Mouse (Mus musculus): Measurements from ENCODE around the gene AW822073.
A peak's percentile ranks its signal among the peaks of the same experiment; 100 is the strongest.
"Not testable (repeated sequence)": the region's sequence is repeated elsewhere in the genome, so short reads cannot be mapped to it uniquely, and the experiment has no call there.

The AW822073 gene

DNA sequence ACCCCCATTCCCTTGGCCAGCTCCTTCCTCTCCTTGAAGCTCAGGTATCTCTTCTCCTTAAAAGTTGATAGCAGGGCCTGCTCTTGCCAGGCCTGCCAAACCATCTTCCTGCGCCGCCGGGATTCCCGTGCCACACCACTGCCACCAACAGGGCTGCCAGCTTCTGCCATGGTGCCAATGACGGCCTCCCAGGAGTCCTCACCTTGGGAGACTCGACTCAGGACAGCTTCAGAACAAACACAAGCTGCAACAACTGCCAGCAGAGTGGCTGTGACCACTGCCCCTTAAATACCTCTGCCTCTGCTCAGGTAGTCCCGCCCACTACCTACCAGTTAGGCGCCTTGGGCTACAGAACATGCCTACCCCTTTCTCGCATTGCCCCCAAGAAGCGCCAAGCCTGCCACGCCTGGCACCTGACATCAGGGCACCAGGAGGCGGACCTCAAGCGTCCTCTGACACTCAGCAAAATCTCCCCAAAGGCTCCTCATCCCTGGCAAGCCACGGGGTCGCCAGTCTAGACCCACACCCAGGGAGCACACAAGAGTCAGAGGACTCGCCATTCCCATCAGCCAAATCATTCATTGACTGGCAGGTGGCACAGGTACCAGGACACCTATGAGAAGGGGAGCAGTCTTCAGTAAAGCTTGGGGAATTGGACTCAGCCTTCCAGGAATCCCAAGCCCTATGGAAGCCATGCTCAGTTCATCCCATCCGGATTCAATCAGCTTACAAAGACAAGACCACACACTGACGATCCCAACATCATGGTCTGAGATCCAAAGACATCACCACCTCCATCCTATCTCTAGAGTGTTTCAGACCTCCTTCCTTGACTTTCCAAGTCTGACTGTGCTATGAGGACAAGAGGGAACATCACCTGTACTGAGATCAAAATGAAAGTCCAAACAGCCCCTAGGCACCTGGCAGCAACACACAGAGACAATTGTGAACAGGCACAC lies at the start of gene AW822073:
Gene AW822073, minus strand, starts transcription at position 104 of the 959 bp plus-strand sequence.
- DNase-seq (ENCODE audit: low read depth, low spot score), result peak; percentile 30

DNA sequence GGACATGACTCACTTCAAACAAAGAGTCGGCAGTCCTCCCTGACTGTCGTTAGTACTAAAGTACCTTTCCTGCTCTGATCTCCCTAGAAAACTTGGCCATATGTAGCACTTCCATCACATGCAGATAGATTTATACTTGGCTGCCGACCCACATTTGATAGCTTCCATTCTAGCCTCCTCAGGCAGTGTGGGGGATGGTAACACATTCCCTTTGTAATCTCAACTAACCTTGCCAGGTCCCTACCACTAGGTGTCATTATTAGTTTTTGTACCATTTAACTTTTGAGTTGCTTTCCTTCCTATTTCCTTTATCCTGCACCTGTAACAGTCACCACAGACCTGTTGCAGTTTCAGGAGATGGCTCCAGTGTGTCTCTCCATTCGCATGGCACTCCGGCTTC lies 33.7 kb upstream of the AW822073 start:
- peak; percentile 45 for DNase-seq (ENCODE audit: low read depth, low spot score)

DNA sequence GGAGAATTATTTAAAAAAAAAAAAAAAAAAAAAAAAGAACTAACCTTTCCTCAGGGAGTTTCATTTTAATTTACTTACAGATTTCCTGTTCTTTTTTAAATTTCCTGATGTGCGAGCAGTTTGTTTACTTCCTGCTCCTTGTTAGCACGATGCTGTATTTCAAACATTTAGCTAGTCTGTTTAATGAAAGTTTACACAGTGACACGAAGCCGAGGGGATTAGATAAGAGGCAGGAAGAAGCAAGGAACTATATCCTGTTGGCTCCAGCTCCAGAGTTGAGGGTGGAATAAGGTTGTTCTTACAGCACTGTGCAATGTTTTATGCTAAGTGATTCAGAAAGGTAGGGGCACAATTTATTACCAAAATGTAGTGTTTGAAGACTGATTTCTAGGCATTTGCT lies 31.2 kb upstream of the AW822073 start:
- DNase-seq (ENCODE audit: low read depth, low spot score), result peak; percentile 35

DNA sequence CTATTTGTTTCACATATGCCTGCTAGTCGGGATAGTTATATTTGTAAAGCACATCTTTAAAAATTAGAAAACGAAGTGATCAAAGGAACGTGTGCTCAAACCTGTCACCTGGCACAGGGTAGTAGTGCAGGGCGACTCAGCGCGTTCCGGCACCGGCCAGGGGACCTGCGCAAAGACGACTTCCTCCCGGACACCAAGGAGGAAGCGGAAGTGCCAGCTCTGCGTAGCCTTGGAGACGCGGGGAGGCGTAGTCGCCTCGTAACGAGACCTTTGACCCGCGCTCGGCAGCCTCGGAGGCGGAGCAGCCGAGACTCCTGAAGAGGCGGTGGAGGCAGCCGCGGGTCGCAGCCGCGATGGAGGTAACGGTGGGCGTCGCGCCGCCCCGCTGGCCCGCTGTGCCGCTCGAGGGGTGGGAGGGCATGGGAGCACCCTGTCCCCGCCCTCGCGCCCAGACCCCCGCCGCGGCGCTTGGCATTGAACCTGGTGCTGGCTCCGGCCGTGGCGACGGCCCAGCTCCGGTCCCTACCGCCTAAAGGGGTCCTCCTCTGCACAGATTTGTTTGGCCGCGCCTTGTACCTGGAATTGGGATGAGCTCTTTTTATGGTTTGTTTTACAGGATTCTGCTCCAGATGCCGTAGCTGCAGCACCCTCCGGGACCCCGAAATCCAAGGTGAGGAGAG lies 30.6 kb upstream of the AW822073 start, which contains the start of gene Gcc2:
Gene Gcc2, plus strand, starts transcription at position 285 of the 680 bp plus-strand sequence.
- DNase-seq (ENCODE audit: low read depth, low spot score), result peak; percentile 92

DNA sequence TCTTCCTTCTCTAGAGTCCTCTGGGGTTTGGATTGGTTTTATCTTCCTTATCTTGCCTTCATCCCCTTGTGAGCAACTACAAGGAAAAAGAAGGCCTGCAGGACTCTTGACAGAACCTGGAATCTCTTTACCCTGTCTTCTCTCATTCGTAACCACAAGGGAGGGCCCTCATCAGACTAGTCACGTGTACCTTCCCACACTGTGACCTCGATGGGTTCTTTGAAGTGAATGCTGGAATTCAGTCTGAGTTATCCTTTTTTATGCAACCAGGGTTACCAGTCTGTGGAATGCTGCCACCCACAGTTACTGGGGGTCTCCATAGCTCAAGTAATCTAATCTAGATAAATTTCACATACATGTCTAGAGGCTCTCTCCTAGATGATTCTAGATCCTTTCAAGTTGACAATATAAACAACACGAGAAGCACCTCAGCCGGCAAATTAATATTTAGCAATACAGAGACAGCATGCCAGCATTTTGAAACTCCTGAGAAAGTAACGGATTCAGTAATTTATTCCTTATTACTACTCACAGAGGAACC lies 30.0 kb upstream of the AW822073 start:
- DNase-seq (ENCODE audit: low read depth, low spot score), result peak; percentile 40

DNA sequence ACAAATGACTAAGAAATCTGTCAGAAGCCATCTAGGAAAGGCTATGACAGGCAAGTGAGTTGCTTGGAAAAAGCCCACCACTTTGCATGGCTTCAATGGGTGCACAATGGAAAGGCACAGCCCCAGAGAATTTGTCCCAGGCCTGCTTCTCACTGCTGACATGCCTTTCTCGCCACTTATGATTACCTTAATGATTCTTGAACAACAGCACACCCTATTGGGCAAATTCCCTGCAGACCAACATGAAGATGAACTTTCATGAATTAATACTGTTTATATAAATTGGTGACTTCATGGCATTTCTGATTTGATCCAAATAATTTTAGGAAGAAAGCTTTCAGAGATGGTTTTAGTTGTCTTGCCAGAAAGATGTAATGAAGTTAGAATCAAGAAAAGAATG lies 24.8 kb upstream of the AW822073 start:
- DNase-seq (ENCODE audit: low read depth, low spot score), result peak; percentile 49

DNA sequence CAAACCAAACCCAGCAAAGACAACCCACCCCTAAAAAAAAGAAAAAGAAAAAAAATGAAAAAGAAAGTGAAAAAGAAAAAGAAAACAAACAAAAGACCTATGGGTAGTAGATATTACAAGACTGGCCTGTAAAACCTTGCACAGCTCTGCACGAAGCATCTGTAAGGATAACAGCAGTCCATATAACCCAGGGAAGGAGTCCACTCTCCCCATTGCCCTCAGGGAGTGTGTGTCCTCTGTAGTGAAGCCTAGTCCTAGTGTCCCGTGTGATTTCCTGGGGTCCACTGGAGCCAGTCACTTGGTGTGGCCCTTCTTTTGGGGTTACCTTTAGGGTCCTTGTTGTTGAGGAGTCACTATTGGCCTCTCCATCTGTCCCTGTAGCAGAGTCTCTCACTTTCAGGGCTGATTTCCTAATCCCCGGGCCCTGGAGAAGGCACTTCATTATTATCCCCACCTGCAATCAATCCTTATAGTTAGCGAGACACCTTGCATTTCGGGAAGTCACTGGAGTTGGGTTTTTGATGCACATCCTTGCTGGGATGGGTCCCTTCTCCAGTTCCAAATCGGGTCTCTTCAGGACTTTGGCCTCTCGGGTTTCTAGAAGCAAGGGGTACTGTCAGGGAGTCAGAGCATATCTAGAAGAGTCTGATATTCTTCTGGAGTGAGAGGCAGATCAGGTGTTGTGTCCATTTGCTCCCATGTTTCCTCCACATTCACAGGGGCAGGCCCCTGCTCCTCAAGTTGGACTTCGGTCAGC lies 14.4 kb upstream of the AW822073 start:
- DNase-seq (ENCODE audit: low read depth, low spot score), result peak; percentile 43

DNA sequence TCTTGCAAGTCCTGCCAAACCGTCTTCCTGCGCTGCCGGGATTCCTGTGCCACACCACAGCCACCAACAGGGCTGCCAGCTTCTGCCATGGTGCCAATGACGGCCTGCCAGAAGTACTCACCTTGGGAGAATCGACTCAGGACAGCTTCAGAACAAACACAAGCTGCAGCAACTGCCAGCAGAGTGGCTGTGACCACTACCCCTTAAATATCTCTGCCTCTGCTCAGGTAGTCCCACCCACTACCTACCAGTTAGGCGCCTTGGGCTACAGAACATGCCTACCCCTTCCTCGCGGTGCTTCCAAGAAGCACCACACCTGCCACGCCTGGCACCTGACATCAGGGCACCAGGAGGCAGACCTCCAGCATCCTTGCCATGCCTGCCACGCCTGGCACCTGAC lies 11.9 kb upstream of the AW822073 start, which contains the start of gene Gm4981:
Gene Gm4981, minus strand, starts transcription at position 89 of the 400 bp plus-strand sequence.
- DNase-seq (ENCODE audit: low read depth, low spot score), result no peak

DNA sequence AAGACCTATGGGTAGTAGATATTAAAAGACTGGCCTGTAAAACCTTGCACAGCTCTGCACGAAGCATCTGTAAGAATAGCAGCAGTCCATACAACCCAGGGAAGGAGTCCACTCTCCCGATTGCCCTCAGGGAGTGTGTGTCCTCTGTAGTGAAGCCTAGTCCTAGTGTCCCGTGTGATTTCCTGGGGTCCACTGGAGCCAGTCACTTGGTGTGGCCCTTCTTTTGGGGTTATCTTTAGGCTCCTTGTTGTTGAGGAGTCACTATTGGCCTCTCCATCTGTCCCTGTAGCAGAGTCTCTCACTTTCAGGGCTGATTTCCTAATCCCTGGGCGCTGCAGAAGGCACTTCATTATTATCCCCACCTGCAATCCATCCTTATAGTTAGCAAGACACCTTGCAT lies 10.3 kb upstream of the AW822073 start:
- DNase-seq (ENCODE audit: low read depth, low spot score), result not testable (repeated sequence)

DNA sequence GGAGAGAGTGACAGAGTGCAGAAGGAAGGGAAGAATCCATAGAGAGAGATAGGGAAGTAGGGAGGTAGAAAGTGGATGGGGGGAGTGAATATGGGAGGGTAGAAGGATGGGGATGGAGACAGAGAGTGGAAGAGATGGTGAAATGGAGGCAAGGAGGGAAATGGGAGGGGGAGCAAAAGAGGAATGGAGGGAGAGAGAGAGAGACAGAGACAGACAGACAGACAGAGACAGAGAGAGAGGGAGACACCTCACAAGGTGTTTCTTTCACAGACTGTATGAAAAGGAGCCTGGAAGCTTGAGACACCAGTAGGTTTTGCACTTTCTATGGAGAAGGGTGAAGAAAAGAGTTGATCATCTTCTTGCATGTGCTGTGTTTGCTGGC lies 9.0 kb upstream of the AW822073 start:
- DNase-seq (ENCODE audit: low read depth, low spot score), result not testable (repeated sequence)

DNA sequence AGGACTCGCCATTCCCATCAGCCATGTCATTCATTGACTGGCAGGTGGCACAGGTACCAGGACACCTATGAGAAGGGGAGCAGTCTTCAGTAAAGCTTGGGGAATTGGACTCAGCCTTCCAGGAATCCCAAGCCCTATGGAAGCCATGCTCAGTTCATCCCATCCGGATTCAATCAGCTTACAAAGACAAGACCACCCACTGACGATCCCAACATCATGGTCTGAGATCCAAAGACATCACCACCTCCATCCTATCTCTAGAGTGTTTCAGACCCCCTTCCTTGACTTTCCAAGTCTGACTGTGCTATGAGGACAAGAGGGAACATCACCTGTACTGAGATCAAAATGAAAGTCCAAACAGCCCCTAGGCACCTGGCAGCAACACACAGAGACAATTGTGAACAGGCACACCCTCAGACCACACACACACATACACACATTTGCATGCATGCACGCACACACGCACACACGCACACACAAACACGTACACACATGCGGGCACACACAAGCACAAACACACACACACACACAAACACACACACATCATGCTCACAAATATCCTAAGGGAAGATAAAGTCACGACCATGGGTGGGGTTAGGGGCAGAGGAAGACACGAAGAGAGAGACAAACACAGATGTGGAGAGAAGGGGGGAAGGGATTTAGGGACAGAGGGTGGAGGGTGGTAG lies 8.5 kb upstream of the AW822073 start:
- DNase-seq (ENCODE audit: low read depth, low spot score), result not testable (repeated sequence)

DNA sequence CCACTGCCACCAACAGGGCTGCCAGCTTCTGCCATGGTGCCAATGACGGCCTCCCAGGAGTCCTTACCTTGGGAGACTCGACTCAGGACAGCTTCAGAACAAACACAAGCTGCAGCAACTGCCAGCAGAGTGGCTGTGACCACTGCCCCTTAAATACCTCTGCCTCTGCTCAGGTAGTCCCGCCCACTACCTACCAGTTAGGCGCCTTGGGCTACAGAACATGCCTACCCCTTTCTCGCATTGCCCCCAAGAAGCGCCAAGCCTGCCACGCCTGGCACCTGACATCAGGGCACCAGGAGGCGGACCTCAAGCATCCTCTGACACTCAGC lies 7.9 kb upstream of the AW822073 start, which contains the start of gene Duxf3:
Gene Duxf3, minus strand, starts transcription at position 35 of the 329 bp plus-strand sequence.
- DNase-seq (ENCODE audit: low read depth, low spot score), result not testable (repeated sequence)

DNA sequence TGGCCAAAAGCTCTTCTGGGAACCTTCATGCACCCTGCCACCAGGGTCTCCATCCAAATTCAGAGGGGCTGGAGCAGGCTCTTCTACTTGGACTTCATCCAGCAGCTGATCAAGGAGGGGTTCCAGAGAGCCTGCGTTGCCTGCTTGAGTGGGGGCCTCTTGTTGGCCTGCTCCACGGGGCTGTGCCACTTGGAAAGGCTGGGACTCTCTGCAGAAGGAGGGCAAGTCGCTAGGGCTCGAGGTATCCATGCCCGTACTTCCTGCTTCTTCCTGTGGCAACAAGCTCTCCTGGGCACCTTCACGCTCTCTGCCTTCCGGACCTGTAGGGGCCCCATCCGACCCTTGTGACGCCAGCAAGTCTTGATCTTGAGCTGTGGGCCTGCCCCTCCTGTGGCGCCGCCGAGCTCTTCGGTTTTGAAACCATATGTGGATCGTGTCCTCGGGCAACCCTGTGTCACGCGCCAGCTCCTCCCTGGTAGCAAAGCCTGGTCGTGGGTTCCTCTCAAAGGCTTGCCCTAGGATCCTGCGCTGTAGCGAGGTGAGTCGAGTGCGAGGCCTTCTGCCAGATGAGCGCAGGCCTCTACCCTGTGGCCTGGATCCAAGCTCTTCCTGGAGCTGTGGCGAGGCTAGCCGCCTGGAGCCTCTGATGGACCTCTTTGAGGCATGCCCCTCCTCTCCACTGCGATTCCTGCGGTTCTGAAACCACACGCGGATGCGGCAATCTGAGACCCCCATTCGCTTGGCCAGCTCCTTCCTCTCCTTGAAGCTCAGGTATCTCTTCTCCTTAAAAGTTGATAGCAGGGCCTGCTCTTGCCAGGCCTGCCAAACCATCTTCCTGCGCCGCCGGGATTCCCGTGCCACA lies 7.3 kb upstream of the AW822073 start:
- peak; percentile 43 for DNase-seq (ENCODE audit: low read depth, low spot score)

DNA sequence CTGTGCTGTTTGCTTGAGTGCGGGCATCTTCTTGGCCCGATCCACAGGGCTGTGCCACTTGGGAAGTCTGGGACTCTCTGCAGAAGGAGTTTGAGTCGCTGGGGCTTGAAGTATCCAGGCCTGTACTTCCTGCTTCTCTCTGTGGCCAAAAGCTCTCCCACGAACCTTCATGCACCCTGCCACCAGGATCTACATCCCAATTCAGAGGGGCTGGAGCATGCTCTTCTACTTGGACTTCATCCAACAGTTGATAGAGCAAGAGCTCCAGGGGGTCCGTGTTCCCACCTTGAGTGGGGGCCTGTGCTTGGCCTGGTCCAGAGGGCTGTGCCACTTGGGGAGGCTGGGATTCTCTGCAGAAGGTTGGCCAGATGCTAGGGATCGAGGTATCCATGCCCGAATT lies 6.4 kb upstream of the AW822073 start:
- DNase-seq (ENCODE audit: low read depth, low spot score), result not testable (repeated sequence)

DNA sequence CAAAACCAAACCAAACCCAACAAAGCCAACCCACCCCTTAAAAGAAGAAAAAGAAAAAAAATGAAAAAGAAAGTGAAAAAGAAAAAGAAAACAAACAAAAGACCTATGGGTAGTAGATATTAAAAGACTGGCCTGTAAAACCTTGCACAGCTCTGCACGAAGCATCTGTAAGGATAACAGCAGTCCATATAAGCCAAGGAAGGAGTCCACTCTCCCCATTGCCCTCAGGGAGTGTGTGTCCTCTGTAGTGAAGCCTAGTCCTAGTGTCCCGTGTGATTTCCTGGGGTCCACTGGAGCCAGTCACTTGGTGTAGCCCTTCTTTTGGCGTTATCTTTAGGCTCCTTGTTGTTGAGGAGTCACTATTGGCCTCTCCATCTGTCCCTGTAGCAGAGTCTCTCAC lies 5.3 kb upstream of the AW822073 start:
- DNase-seq (ENCODE audit: low read depth, low spot score), result not testable (repeated sequence)

DNA sequence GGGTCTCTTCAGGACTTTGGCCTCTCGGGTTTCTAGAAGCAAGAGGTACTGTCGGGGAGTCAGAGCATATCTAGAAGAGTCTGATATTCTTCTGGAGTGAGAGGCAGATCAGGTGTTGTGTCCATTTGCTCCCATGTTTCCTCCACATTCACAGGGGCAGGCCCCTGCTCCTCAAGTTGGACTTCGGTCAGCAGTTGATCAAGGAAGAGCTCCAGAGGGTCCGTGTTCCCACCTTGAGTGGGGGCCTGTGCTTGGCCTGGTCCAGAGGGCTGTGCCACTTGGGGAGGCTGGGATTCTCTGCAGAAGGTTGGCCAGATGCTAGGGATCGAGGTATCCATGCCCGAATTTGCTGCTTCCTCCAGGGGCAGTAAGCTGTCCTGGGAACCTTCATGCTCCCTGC lies 3.1 kb upstream of the AW822073 start:
- not testable (repeated sequence) for DNase-seq (ENCODE audit: low read depth, low spot score)

DNA sequence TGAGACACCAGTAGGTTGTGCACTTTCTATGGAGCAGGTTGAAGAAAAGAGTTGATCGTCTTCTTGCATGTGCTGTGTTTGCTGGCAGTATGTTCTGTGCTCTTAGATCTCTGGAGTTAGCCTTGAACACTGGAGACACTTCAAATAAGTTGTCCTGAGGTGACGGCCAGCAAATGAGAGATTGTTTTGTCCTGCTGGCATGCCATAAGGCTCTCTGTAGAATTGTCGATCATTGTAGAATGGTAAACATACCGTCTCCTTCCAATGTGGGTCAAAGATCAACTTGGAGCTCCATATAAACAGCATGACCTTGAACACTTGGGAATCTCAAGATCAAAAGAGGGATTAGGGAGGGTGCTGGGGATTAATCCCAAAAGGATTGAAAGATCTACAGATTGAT lies 1.6 kb upstream of the AW822073 start:
- peak; percentile 42 for DNase-seq (ENCODE audit: low read depth, low spot score)

DNA sequence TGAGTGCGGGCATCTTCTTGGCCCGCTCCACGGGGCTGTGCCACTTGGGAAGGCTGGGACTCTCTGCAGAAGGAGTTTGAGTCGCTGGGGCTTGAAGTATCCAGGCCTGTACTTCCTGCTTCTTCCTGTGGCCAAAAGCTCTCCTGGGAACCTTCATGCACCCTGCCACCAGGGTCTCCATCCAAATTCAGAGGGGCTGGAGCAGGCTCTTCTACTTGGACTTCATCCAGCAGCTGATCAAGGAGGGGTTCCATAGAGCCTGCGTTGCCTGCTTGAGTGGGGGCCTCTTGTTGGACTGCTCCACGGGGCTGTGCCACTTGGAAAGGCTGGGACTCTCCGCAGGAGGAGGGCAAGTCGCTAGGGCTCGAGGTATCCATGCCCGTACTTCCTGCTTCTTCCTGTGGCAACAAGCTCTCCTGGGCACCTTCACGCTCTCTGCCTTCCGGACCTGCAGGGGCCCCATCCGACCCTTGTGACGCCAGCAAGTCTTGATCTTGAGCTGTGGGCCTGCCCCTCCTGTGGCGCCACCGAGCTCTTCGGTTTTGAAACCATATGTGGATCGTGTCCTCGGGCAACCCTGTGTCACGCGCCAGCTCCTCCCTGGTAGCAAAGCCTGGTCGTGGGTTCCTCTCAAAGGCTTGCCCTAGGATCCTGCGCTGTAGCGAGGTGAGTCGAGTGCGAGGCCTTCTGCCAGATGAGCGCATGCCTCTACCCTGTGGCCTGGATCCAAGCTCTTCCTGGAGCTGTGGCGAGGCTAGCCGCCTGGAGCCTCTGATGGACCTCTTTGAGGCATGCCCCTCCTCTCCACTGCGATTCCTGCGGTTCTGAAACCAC lies 541 bp downstream of the AW822073 start:
- peak; percentile 12 for DNase-seq (ENCODE audit: low read depth, low spot score)

DNA sequence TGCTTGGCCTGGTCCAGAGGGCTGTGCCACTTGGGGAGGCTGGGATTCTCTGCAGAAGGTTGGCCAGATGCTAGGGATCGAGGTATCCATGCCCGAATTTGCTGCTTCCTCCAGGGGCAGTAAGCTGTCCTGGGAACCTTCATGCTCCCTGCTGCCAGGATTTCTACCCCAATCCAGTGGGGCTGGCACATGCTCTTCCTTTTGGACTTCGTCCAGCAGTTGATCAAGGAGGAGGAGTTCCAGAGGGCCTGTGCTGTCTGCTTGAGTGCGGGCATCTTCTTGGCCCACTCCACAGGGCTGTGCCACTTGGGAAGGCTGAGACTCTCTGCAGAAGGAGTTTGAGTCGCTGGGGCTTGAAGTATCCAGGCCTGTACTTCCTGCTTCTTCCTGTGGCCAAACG lies 1.6 kb downstream of the AW822073 start:
- DNase-seq (ENCODE audit: low read depth, low spot score), result not testable (repeated sequence)

Measured in 3T3-L1 (cell line).